Mouse (Mus musculus) liver, adult 2 months (tissue): ENCODE measurements at regions not wholly inside any gene's neighbourhood (a gene's known extent, or its start where the extent isn't known, plus 50 kb on each side); places are given as distances from the start of the nearest gene placed in this dataset.

ENCODE experiments used
- CTCF ChIP-seq: fragments of 200-500 bp; IDR thresholded peaks from 2 replicates; pipeline ENCODE4 v1.5.1; 2011; ENCODE audit warnings: low read depth, low read length, control low read depth
- POLR2A ChIP-seq: fragments of 200-500 bp; IDR thresholded peaks from 2 replicates; pipeline ENCODE4 v1.6.1; 2011; ENCODE audit warnings: low read length, control low read depth; ENCODE audit not compliant: insufficient read depth; ENCODE audit errors: extremely low read depth

DNA sequence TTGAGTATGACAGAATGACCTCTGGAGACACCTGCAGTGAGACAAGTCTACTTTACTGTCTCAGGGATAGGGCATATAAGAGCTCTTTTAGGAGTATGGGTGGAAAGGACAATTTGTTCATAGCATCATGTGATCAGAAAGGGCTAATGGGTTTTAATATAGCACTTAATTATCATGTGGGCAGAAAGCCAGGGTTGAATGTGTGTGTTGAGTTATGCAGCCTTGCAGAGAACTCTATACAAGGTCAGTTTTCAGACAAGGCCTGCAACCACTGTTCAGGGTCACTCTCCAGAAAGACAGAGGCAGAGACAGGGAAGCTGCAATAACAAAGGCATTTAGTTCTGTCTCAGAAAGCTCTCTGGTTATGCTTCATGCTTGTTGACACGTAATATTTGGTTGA, 292.6 kb upstream of the Sorcs1 start:
- TF ChIP-seq CTCF (no peak), POLR2A (no peak)
